Mouse (Mus musculus) G1E (cell line): ENCODE measurements around the gene Fibp. TPM values are rescaled to one million over a fixed set of nuclear protein-coding genes. Genes with fewer than 3 reads are reported as not detected.
A peak's percentile ranks its signal among the peaks of the same experiment; 100 is the strongest.

ENCODE experiments used
- ATAC-seq: 2 replicates; pipeline ENCODE4 v1.8.0; 2016; ENCODE audit warnings: mild to moderate bottlenecking; ENCODE audit not compliant: insufficient number of reproducible peaks, poor library complexity, low FRiP score, severe bottlenecking; ENCODE audit errors: extremely low read depth
- DNase-seq: peaks from one replicate; pipeline ENCODE4 v3.0.0; 2012; ENCODE audit warnings: low spot score
- H3K27me3 ChIP-seq: 2 replicates; pipeline ENCODE4 v1.6.1; 2012; ENCODE audit warnings: mild to moderate bottlenecking, low read length, inconsistent platforms; ENCODE audit not compliant: insufficient read depth
- H3K36me3 ChIP-seq: replicated peaks from 2 replicates; pipeline ENCODE3; 2012; ENCODE audit warnings: mild to moderate bottlenecking, inconsistent platforms
- H3K4me1 ChIP-seq: 2 replicates; pipeline ENCODE4 v1.6.1; 2012; ENCODE audit warnings: low read depth, low read length, inconsistent platforms, mixed read lengths; ENCODE audit not compliant: insufficient read depth
- H3K4me3 ChIP-seq: 2 replicates; pipeline ENCODE4 v1.5.1; 2012; ENCODE audit warnings: low read depth, mild to moderate bottlenecking, inconsistent platforms, low read length, moderate library complexity, mixed read lengths
- H3K9me3 ChIP-seq: replicated peaks from 2 replicates; pipeline ENCODE4 v1.6.1; 2012; ENCODE audit warnings: inconsistent platforms
- CTCF ChIP-seq: IDR thresholded peaks from 2 replicates; pipeline ENCODE4 v1.5.1; 2012; ENCODE audit warnings: low read depth, low read length, inconsistent platforms, mixed read lengths
- GATA1 ChIP-seq: IDR thresholded peaks from 2 replicates; pipeline ENCODE4 v1.6.1; 2012; ENCODE audit warnings: borderline replicate concordance, low read length, inconsistent platforms, mixed read lengths
- GATA2 ChIP-seq: IDR thresholded peaks from 2 replicates; pipeline ENCODE4 v1.6.1; 2012; ENCODE audit warnings: low read depth, low read length, inconsistent platforms, borderline replicate concordance
- POLR2AphosphoS5 ChIP-seq: IDR thresholded peaks from 2 replicates; pipeline ENCODE4 v1.6.1; 2012; ENCODE audit warnings: low read depth, low read length, inconsistent platforms; ENCODE audit not compliant: insufficient replicate concordance
- TAL1 ChIP-seq: conservative IDR thresholded peaks from 2 replicates; pipeline ENCODE4 v1.6.1; 2012; ENCODE audit warnings: low read depth, low read length, inconsistent platforms, mixed read lengths
- polyA plus RNA-seq: library from polyadenylated mRNA; stranded (reverse); fragments of >175 nt; gene quantifications from 2 replicates; pipeline ENCODE4 v1.2.3, GENCODE M21; 2012
- total RNA-seq, 2 experiments: library from RNA; stranded (forward) in 1 of 2; stranded (reverse) in 1 of 2; fragments of 200-1000 nt in 1 of 2; fragments of >200 nt in 1 of 2; fragmentation: Nextera tagmentation in 1 of 2; gene quantifications; 2 replicates each; pipeline ENCODE4 v1.2.3; 2014 to 2017

The Fibp gene
- total and polyA plus RNA-seq, 3 experiments = 50.8 to 162 (median 71.8) TPM

DNA sequence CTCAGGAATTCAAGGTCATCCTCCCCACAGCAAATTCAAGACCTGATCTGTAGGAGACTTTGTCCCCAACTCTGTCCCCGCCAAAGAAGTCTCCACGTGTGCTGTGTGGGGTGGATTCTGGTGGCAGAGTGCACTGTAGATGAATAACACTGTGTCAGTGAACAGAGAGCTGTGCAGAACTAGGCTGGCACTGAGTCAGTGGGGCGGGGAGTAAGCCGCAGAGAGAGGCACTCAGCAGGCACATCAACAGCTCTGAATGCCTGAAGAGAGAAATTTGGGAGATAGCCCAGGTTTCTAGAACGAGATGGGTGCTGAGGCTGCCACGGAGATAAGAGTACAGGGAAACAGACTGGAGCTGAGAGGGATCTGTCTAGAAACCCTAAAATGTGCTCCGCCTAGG is 1.4 kb upstream of the Fibp start:
- ATAC-seq = no peak
- H3K27me3 ChIP-seq = no peaks in the 10 kb centered on the region
- no peaks in the 10 kb centered on the region for H3K9me3 ChIP-seq
- peaks cover 54% of the 10 kb centered on the region for H3K36me3 ChIP-seq
- DNase-seq = no peak
- peaks cover 80% of the 10 kb centered on the region for H3K4me1 ChIP-seq
- no peak for TF ChIP-seq CTCF
- no peak for TF ChIP-seq TAL1
- TF ChIP-seq GATA1 = no peak
- TF ChIP-seq GATA2 = no peak
- no peak for TF ChIP-seq POLR2AphosphoS5
- H3K4me3 ChIP-seq = no peak overlapping the region

- TF ChIP-seq TAL1 = no peak
- TF ChIP-seq CTCF = no peak
- TF ChIP-seq GATA1 = no peak
- no peak for TF ChIP-seq POLR2AphosphoS5
- TF ChIP-seq GATA2 = no peak
- no peaks in the 10 kb centered on the region for H3K27me3 ChIP-seq
- peaks cover 54% of the 10 kb centered on the region for H3K36me3 ChIP-seq
- peaks cover 75% of the 10 kb centered on the region for H3K4me1 ChIP-seq
- ATAC-seq = no peak
- DNase-seq = no peak
- no peaks in the 10 kb centered on the region for H3K9me3 ChIP-seq
- H3K4me3 ChIP-seq = peak overlapping the region; percentile 88
Measured at GRCm38 (mm10) chr19:5459896-5460295, 519 bp upstream of the Fibp start.

DNA sequence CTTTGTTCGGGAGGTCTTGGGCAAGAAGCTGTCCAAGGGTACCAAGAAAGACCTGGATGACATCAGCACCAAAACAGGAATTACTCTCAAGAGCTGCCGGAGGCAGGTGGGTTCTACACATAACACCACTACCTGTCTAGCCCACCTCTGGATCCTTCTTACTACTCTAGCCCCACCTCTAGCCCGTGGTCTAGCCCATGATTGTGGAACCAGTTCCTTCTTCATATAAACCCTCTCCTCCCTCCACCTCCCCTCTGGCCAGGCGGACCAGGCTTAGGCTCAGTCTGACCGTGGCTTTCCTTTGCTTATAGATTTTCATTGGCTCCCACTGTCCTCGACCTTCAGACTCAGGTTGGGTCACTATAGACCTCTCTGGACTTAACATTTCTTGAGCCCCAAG is 996 bp downstream of the Fibp start:
- no peaks in the 10 kb centered on the region for H3K27me3 ChIP-seq
- no peak for DNase-seq
- H3K4me3 ChIP-seq = peak overlapping the region; percentile 88; the same call in 1 of the 2 replicates
- no peak for TF ChIP-seq CTCF
- no peak for TF ChIP-seq GATA1
- no peak for TF ChIP-seq GATA2
- no peak for TF ChIP-seq TAL1
- no peak for TF ChIP-seq POLR2AphosphoS5
- H3K36me3 ChIP-seq = peaks cover 54% of the 10 kb centered on the region
- H3K9me3 ChIP-seq = no peaks in the 10 kb centered on the region
- no peak for ATAC-seq
- H3K4me1 ChIP-seq = peaks cover 60% of the 10 kb centered on the region

GRCm38 (mm10) chr19:5463212-5463611 is 2.8 kb downstream of the Fibp start:
- H3K27me3 ChIP-seq = no peaks in the 10 kb centered on the region
- H3K4me1 ChIP-seq = peaks cover 52% of the 10 kb centered on the region
- no peaks in the 10 kb centered on the region for H3K9me3 ChIP-seq
- peaks cover 70% of the 10 kb centered on the region for H3K36me3 ChIP-seq
- no peak for ATAC-seq
- no peak for DNase-seq
- no peak overlapping the region for H3K4me3 ChIP-seq
- TF ChIP-seq TAL1 = no peak
- TF ChIP-seq POLR2AphosphoS5 = no peak
- TF ChIP-seq GATA1 = no peak
- TF ChIP-seq GATA2 = no peak
- no peak for TF ChIP-seq CTCF

GRCm38 (mm10) chr19:5463791-5464562 is 3.6 kb downstream of the Fibp start:
- Histone ChIP-seq H3K4me3 (no peak overlapping the region), H3K36me3 (peaks cover 72% of the 10 kb centered on the region), H3K9me3 (no peaks in the 10 kb centered on the region), H3K27me3 (no peaks in the 10 kb centered on the region), H3K4me1 (peaks cover 50% of the 10 kb centered on the region)
- DNase-seq (no peak), ATAC-seq (no peak)
- no peak for TF ChIP-seq POLR2AphosphoS5
- no peak for TF ChIP-seq TAL1
- no peak for TF ChIP-seq GATA2
- peak; percentile 89 for TF ChIP-seq CTCF
- TF ChIP-seq GATA1 = no peak

DNA sequence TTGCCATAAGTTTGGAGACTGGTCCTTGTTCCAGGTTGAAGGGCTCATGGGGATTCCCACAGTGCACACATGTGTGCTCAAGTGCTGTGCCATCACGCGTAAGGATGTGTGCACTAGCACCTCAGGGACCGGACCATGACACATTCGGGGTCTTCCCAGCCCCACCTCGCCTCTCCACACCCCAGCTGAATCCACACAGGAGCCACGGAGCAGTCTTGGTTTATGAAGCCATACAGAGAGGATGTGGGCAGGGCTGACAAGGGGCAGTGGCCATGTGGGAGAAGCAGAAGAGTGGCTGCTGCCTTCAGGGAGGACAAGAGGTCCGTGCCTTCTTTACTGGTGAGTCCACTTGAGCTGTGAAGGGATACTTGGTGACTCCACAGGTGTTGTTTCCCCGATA is 4.6 kb downstream of the Fibp start:
- H3K4me1 ChIP-seq = peaks cover 40% of the 10 kb centered on the region
- no peaks in the 10 kb centered on the region for H3K9me3 ChIP-seq
- no peak overlapping the region for H3K4me3 ChIP-seq
- TF ChIP-seq CTCF (no peak), GATA1 (no peak), GATA2 (no peak), POLR2AphosphoS5 (no peak), TAL1 (no peak)
- DNase-seq (no peak), ATAC-seq (no peak)
- H3K27me3 ChIP-seq = peaks cover 3% of the 10 kb centered on the region
- H3K36me3 ChIP-seq = peaks cover 72% of the 10 kb centered on the region
